Mouse (Mus musculus) liver, postnatal 0 days (tissue): ENCODE measurements around the gene Stmn3.

ENCODE experiments used
- CTCF ChIP-seq: sonication (generic); IDR thresholded peaks from 2 replicates; pipeline ENCODE4 v1.5.1; 2016; ENCODE audit warnings: antibody characterized with exemption, low read depth
- EP300 ChIP-seq: IDR thresholded peaks from 2 replicates; pipeline ENCODE4 v1.6.1; 2016; ENCODE audit warnings: antibody characterized with exemption, low read depth, mild to moderate bottlenecking

DNA sequence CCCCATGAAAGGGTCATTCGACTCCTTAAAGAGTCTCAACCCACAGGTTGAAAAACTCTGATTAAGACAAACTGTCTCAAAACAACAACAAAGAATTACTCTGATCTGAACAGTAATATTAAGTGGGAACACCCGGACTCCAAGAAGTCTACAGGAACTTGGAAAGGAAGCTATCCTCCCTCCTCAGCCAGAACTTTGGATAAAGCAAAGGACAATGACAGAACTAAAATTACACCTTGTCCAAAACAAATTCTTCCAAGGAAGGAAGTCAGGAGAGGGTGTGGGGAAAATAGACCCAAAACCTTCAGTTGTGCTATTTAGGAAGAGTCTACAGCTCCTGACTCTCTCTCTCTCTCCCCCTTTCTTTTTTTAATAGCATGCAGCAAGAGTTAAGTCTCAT is 42.2 kb downstream of the Stmn3 start:
- TF ChIP-seq EP300: no peak
- no peak for TF ChIP-seq CTCF
